Mouse (Mus musculus) hindbrain, postnatal 0 days (tissue): ENCODE data around the gene Slc5a5. TPM values are rescaled to one million over a fixed set of nuclear protein-coding genes. Genes with fewer than 3 reads are reported as not detected.
"Not testable (repeated sequence)": the region's sequence is repeated elsewhere in the genome, so short reads cannot be mapped to it uniquely, and the experiment has no call there.

Source experiments
- ATAC-seq: fragments of 200-750 bp; cut with Nextera tagmentation; 2 replicates; pipeline ENCODE4 v1.8.0; 2017; ENCODE audit warnings: mild to moderate bottlenecking, moderate TSS enrichment, moderate library complexity
- DNase-seq: peaks from one replicate; pipeline ENCODE4 v3.0.0-alpha.2; 2015; ENCODE audit warnings: low spot score
- H3K27ac ChIP-seq: fragments of 300-500 bp; sonication (generic); 2 replicates; pipeline ENCODE4 v1.5.1; 2014; ENCODE audit warnings: mild to moderate bottlenecking
- H3K27me3 ChIP-seq: fragments of 300-500 bp; sonication (generic); 2 replicates; pipeline ENCODE4 v1.6.1; 2014; ENCODE audit warnings: low read length, mixed read lengths; ENCODE audit not compliant: insufficient read depth
- H3K36me3 ChIP-seq: fragments of 300-500 bp; sonication (generic); 2 replicates; pipeline ENCODE4 v1.6.1; 2014; ENCODE audit warnings: low read length, mixed read lengths; ENCODE audit not compliant: insufficient read depth
- H3K4me1 ChIP-seq: fragments of 300-500 bp; sonication (generic); 2 replicates; pipeline ENCODE4 v1.6.1; 2014; ENCODE audit warnings: antibody characterized with exemption, low read length, mixed read lengths; ENCODE audit not compliant: insufficient read depth
- H3K4me2 ChIP-seq: fragments of 300-500 bp; sonication (generic); 2 replicates; pipeline ENCODE4 v1.6.1; 2014; ENCODE audit warnings: low read depth, mild to moderate bottlenecking, low read length, moderate library complexity, mixed read lengths
- H3K4me3 ChIP-seq: fragments of 300-500 bp; sonication (generic); 2 replicates; pipeline ENCODE4 v1.5.1; 2014; ENCODE audit warnings: low read length
- H3K9ac ChIP-seq: fragments of 300-500 bp; sonication (generic); replicated peaks from 2 replicates; pipeline ENCODE4 v1.6.1; 2014; ENCODE audit warnings: mild to moderate bottlenecking, low read length, moderate library complexity, mixed read lengths
- H3K9me3 ChIP-seq: fragments of 300-500 bp; sonication (generic); 2 replicates; pipeline ENCODE4 v1.6.1; 2016; ENCODE audit warnings: low read length, mixed read lengths
- CTCF ChIP-seq: IDR thresholded peaks from 2 replicates; pipeline ENCODE4 v1.5.1; 2016; ENCODE audit warnings: antibody characterized with exemption, control low read depth, low read depth
- WGBS: fragments of 180-500 bp; shearing (Covaris S2); extraction: QIAGEN DNeasy Blood & Tissue Kit; methylation state at CpG from one replicate; pipeline ENCODE4 v1.1.7; 2014; 5-methylcytosine and 5-hydroxymethylcytosine counted together
- polyA plus RNA-seq: library from polyadenylated mRNA; unstranded; fragments of >200 nt; fragmentation: Nextera tagmentation; extraction: Ambion mirVana; gene quantifications from 2 replicates; pipeline ENCODE4 v1.2.1, GENCODE M21; 2015
- total RNA-seq: library from RNA; depleted of rRNA; stranded (reverse); fragments of >200 nt; gene quantifications from 2 replicates; pipeline ENCODE4 v1.2.3, GENCODE M21; 2014

Slc5a5 gene
- total and polyA plus RNA-seq, 2 experiments from 2014 or later: 2.5 to 4.3 TPM

DNA sequence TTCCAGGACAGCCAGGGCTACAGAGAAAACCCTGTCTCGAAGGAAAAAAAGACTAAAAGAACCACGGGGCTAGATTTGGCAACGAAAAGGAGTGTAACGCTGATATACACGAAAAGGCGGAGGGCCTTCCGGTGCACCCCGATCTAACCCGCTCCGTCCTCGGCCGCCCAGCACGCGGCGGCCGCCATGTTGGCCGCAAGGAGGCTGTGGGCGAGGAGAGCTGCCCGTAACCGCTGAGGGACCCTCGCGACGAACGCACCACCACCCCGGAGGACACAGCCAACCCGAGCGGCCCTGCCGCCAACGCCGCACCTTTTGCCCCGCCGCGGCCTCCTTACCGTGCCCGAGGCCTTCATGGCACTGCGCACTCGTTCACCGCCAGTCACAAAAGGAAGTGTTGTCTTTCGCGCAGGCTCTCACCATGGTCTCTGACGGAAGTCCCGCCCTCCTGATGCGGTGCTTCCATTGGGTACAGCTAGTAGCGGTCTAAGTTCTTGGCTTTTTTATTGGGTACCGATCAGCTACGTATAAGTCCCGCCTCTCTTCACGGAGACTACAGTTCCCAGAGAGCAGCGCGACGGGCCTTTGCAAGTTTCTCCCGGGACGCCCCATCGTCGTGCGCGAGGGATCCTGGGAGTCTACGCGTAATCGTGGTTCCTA is 4.6 kb upstream of the Slc5a5 start, which contains the start of gene Rpl18a:
TSS of gene Rpl18a (minus strand) at position 392 of the 660 bp plus-strand sequence.
- H3K9ac ChIP-seq: peak within 1 kb of the TSS; percentile 88
- no peak; the same call in 1 of the 2 replicates for TF ChIP-seq CTCF

DNA sequence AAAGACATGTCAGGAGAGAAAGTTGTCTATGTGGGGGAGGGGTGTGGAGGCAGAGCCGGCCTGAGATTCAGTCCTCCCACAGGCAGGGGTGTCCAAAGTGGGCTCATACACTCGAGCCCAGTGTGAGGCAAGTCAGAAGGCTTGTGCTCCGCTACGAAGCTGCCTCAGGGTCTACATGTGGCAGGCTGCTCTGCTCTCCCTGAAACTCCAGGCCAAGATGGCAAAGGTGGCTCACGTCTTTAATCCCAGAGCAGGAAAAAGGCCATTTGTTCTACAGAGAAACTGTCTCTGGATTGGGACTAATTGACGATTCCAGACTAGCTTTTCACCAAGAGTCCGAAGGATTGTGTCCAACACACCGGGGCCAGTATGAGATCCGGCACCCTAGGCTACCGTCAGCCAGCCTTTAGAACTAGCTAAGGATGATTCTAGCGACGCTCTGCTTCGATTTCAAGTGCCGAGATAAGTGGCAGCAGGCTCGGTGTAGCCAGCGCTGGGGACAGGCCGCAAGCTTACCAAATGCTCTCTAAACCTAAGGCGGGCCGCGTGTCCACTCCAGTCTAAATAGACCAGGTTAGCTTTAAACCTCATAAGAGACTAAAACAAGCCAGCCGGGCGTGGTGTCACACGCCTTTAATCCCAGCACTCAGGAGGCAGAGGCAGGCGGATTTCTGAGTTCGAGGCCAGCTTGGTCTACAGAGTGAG is 3.9 kb upstream of the Slc5a5 start:
- H3K4me2 ChIP-seq: peak overlapping the region; percentile 97
- peak overlapping the region; percentile 86 for H3K27ac ChIP-seq
- H3K4me3 ChIP-seq: peak overlapping the region; percentile 86
- no peaks in the 10 kb centered on the region for H3K9me3 ChIP-seq
- peaks cover 18% of the 10 kb centered on the region for H3K36me3 ChIP-seq
- H3K9ac ChIP-seq: peak overlapping the region; percentile 88
- H3K4me1 ChIP-seq: peaks cover 5% of the 10 kb centered on the region; the same call in 1 of the 2 replicates
- 3% methylated on average over 25 of the region's 25 CpGs for WGBS
- peaks cover 18% of the 10 kb centered on the region for H3K27me3 ChIP-seq
- ATAC-seq (no peak), DNase-seq (no peak)
- no peak for TF ChIP-seq CTCF

More for the DNA sequence above, 4.6 kb upstream of the Slc5a5 start, which contains the start of gene Rpl18a:
- peak; percentile 99 for ATAC-seq
- peak; percentile 99 for DNase-seq
- Histone ChIP-seq H3K4me3 (peak within 1 kb of the TSS; percentile 86), H3K27ac (peak within 1 kb of the TSS; percentile 86), H3K4me2 (peak within 1 kb of the TSS; percentile 97), H3K36me3 (peaks cover 18% of the 10 kb centered on the region), H3K4me1 (peaks cover 5% of the 10 kb centered on the region; the same call in 1 of the 2 replicates), H3K9me3 (no peaks in the 10 kb centered on the region), H3K27me3 (peaks cover 12% of the 10 kb centered on the region)
- WGBS: under 1% methylated on average over 60 of the region's 60 CpGs

DNA sequence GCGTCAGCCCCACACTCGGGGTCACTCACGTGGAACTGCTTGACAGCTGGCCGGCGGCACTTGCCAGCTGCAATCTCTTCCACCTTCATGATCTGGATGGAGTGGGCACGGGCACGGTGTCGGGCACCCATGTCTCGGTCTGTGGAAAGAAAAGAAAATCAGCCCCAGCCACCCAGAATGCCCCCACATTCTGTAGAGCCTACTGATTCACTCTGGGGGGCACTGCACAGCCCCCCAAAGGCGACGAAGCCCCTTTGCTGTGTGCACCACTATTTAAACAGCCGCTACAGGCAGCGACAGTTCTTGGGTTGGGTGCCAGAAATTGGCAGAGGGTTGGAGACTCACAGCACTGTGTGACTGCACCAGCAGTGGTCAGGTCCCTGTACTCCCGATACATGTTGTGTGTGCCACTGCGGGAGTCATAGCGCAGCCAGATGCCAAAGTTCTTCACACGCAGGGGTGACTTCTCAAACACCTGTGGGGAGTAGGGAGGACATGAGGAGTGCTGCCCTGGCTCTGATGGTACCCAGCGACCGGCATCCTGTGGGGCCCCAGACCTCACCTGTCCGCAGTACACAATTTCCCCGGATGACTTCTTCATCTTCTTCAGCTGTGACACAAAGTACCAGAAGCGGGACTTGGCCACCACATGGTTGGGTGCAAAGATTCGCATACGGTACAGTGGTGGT is 3.2 kb upstream of the Slc5a5 start:
- peak overlapping the region; percentile 86 for H3K4me3 ChIP-seq
- H3K4me1 ChIP-seq, H3K9ac ChIP-seq, H3K9me3 ChIP-seq, DNase-seq, ATAC-seq, H3K27ac ChIP-seq: not testable (repeated sequence)
- WGBS: 68% methylated on average over 22 of the region's 24 CpGs
- H3K27me3 ChIP-seq: peaks cover 24% of the 10 kb centered on the region
- H3K36me3 ChIP-seq: peaks cover 18% of the 10 kb centered on the region
- peak overlapping the region; percentile 97 for H3K4me2 ChIP-seq

DNA sequence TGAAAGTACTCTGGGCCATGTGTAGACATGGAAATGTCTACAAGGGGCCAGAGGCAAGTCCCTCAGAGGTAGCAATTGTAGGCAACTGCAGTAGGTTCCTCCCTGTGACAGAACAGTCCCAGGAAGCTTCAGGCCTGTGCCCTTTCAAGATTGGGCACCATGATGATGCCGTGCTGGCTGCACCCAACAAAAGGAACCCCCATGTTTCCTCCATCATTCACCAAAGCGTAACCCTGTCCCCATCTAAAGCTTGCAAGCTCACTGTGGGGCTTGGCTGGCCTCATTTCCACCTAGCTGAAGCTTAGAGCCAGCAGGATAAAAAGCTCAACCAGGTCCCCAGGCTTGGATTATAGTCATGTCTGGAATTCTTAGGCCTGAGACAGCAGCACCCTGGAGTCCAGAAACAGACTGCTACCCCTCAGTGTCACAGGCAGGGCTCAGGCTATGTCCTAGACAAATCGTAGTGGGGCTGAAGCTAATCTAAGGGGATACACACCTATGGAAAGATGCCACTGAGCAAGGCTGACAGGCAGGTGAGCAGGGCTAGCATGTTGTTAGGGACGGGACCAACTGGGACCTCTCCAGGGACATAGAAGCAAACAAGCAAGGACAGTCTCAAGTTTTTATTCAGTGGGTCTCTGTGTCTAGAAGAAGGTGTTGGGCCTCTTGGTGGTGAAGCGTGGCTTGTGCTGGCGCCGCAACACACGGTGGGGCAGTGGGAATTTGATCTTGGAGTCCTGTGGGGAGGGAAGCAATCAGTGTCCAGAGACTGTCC is 2.4 kb upstream of the Slc5a5 start:
- no peak for DNase-seq
- H3K27ac ChIP-seq: no peak overlapping the region
- H3K4me1 ChIP-seq: peaks cover 5% of the 10 kb centered on the region; the same call in 1 of the 2 replicates
- H3K4me3 ChIP-seq: no peak overlapping the region
- no peak overlapping the region for H3K4me2 ChIP-seq
- H3K36me3 ChIP-seq: peaks cover 18% of the 10 kb centered on the region
- H3K9ac ChIP-seq: no peak overlapping the region
- TF ChIP-seq CTCF: no peak
- peaks cover 24% of the 10 kb centered on the region for H3K27me3 ChIP-seq
- WGBS: 77% methylated on average over 8 of the region's 8 CpGs
- no peak for ATAC-seq
- H3K9me3 ChIP-seq: no peaks in the 10 kb centered on the region

GRCm38 (mm10) chr8:70894385-70894720 is 1.8 kb upstream of the Slc5a5 start:
- DNase-seq (no peak), ATAC-seq (no peak)
- H3K36me3 ChIP-seq: peaks cover 18% of the 10 kb centered on the region
- H3K27me3 ChIP-seq: peaks cover 24% of the 10 kb centered on the region
- TF ChIP-seq CTCF: no peak
- no peak overlapping the region for H3K9ac ChIP-seq
- H3K4me3 ChIP-seq: no peak overlapping the region
- peaks cover 5% of the 10 kb centered on the region; the same call in 1 of the 2 replicates for H3K4me1 ChIP-seq
- H3K9me3 ChIP-seq: no peaks in the 10 kb centered on the region
- WGBS: 70% methylated on average over 2 of the region's 2 CpGs
- no peak overlapping the region for H3K4me2 ChIP-seq
- H3K27ac ChIP-seq: no peak overlapping the region

GRCm38 (mm10) chr8:70893656-70894384 is 1.3 kb upstream of the Slc5a5 start:
- DNase-seq (peak; percentile 88), ATAC-seq (0 out of 2 replicates have a peak, but pooled peaks have one; percentile 16)
- WGBS: 32% methylated on average over 12 of the region's 12 CpGs
- H3K9ac ChIP-seq: no peak overlapping the region
- H3K9me3 ChIP-seq: no peaks in the 10 kb centered on the region
- no peak overlapping the region for H3K27ac ChIP-seq
- no peak overlapping the region for H3K4me2 ChIP-seq
- H3K4me3 ChIP-seq: no peak overlapping the region
- peaks cover 24% of the 10 kb centered on the region for H3K27me3 ChIP-seq
- TF ChIP-seq CTCF: peak; percentile 80
- H3K4me1 ChIP-seq: peaks cover 5% of the 10 kb centered on the region; the same call in 1 of the 2 replicates
- peaks cover 18% of the 10 kb centered on the region for H3K36me3 ChIP-seq
